Mouse (Mus musculus) spleen, adult 18-20 months (tissue): Measurements from ENCODE around the gene Abcc4.

ENCODE experiments used
- DNase-seq, 2 experiments: peaks; one replicate each; pipeline ENCODE4 v3.0.0; 2022; ENCODE audit warnings: mixed read lengths in 2 of 2

The Abcc4 gene

GRCm38 (mm10) chr14:118710945-118711344 lies 4.9 kb upstream of the Abcc4 start:
- DNase-seq, result no peak

GRCm38 (mm10) chr14:118709736-118710135 lies 3.7 kb upstream of the Abcc4 start:
- DNase-seq, result peak; percentile 16 to 33

GRCm38 (mm10) chr14:118708126-118708525 lies 2.1 kb upstream of the Abcc4 start:
- no peak for DNase-seq

- DNase-seq, result no peak
Observed at GRCm38 (mm10) chr14:118706962-118707361, 943 bp upstream of the Abcc4 start.

DNA sequence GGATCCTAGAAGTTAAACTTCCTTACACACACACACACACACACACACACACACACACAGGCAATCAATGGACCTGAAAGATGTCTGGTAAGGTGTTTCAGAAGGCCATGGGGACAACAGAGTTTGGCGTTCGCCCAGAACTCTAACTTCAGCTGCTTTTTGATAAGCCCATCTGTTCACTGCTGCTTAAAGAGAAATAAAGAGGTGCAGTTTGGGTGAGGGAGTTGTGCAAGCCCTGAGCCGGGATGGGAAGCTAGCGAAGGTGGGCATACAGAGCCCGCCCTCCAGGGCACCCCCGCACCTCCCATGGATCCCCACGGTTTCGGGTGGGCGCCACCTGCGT lies 583 bp downstream of the Abcc4 start:
- DNase-seq, result no peak

DNA sequence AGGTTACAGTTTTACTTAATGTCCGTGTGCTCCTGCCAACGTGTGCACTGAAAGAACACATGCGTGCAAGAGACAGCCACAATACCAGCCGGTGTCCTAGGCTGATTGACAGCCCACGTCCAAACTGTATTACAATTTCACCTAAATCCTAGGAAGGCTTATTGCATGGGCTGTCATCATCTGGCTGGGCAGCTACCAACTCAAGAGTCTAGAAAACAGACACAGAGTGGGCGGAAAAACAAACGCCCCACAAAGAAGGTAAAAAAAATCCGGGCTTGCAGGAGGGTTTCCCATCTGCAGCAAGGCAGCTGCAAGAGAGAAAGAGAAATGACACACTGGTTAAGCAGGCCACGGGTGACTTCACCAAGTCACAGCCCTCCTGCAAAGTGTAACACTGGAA lies 2.7 kb downstream of the Abcc4 start:
- no peak for DNase-seq

GRCm38 (mm10) chr14:118701991-118702608 lies 3.9 kb downstream of the Abcc4 start:
- DNase-seq, result peak in 1 of 2 experiments; percentile 50

DNA sequence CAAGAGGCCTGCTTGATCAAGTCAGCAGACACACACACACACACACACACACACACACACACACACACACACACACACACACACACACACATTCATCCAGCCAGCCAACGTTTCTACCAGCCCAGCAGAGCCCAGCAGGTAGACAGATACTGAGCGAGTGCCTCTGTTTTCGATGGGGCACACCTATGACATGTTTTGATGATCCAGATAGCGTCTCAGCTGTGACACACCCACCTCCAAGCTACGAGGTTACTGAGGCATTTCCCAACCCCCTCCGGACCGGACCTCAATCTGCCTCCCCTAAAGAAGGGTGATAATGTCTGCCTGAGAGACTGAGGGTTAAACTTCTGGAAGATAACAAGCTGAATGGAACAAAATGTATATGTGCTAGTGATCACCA lies 5.4 kb downstream of the Abcc4 start:
- DNase-seq, result no peak

- no peak for DNase-seq
Observed at GRCm38 (mm10) chr14:118699963-118700362, 6.1 kb downstream of the Abcc4 start.

DNA sequence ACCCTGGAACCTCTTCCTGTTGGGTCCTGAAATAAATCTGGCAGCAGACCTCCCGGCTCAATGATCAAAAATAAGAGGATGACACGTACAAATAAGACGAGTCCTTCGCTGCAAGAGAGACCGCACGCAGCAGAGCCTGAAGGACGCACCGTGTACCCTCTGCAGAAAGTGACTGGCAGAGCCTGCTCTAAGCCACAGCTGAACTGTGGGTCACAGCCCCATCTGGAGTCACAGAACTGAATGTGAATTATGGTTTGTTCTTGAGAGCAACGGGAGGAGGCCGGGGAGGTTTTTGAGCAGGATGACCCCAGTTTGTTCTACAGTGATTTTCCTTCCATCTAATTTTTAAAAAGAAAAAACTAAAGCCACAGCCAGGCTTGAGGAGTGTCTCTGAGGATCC lies 6.5 kb downstream of the Abcc4 start:
- DNase-seq, result no peak

- DNase-seq, result no peak
Observed at GRCm38 (mm10) chr14:118696556-118697289, 9.3 kb downstream of the Abcc4 start.

DNA sequence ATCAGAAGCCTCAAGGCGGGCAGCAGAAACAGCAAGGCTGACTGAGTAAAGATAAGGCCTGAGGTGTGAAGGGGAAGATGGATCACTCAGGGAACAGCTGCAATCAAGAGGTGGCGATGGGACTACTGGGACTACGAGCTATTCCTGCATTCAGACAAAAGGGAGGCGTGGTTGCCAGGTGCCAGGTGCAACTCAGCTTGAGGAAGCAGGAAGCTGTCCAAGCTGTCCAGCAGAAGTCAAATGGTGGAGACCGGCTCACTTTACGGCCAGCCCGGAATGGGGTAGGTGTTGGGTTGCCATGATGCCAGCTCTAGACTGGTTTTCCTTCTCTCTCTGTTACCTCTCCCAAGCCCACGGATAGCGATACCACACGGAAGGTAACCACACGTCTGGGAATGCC lies 10.2 kb downstream of the Abcc4 start:
- DNase-seq, result no peak

DNA sequence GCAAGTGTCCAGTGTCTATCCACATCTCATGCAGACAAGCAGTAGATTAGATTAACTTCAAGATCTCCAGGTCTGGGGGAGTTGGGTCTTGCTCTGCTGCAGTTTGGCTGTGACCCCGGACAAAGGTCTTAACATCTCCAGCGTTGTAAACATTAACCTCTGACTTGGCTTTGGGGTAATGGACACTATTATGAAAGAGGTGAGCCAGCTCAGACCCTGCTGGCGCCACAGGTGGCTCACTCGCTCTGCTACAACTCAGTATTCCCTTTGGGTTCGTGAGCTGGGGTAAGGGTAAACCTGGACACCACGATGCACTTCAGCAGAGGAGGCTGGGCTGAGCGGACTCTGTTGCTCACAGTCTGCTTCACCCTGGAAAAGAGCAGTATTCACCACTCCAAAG lies 11.7 kb downstream of the Abcc4 start:
- DNase-seq, result no peak

GRCm38 (mm10) chr14:118691910-118692309 lies 14.1 kb downstream of the Abcc4 start:
- peak in 1 of 2 experiments; percentile 32 for DNase-seq

GRCm38 (mm10) chr14:118691404-118691803 lies 14.6 kb downstream of the Abcc4 start:
- DNase-seq, result no peak

GRCm38 (mm10) chr14:118690921-118691320 lies 15.1 kb downstream of the Abcc4 start:
- DNase-seq, result no peak

- DNase-seq, result no peak
Observed at GRCm38 (mm10) chr14:118690336-118690735, 15.7 kb downstream of the Abcc4 start.

DNA sequence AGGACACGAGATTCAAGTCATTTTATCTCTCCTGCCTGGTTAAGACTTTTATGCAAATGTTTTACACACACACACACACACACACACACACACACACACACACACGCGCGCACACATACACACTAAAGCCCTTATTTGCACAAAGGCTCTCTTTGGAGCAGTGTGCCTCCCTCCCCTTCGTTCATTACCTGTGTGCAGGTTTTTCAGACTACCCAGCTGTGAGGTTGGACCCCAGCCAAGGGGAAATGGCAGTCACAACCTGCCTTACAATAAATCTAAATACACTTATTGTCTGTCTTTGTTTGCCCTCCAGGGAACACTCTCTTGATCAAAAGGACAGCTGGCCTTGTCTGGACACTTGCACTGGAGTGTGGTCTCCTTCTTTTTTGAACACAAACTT lies 17.4 kb downstream of the Abcc4 start:
- DNase-seq, result no peak

DNA sequence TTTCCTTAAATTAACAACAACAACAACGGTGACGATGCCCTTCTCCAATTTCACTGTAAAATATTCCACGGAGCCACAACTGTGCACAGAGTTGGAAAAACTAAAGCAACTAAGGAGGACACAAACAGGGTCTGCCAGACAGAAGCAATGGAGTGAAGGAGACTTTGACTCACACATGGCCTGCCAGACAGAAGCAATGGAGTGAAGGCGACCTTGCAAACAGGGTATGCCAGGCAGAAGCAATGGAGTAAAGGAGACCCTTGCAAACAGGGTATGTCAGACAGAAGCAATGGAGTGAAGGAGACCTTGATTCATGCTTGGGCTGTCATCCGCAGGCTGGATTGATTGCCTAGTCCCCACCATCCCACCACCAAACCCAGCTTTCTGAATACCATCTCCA lies 19.2 kb downstream of the Abcc4 start:
- no peak for DNase-seq

- DNase-seq, result no peak
Observed at GRCm38 (mm10) chr14:118685572-118685971, 20.4 kb downstream of the Abcc4 start.

DNA sequence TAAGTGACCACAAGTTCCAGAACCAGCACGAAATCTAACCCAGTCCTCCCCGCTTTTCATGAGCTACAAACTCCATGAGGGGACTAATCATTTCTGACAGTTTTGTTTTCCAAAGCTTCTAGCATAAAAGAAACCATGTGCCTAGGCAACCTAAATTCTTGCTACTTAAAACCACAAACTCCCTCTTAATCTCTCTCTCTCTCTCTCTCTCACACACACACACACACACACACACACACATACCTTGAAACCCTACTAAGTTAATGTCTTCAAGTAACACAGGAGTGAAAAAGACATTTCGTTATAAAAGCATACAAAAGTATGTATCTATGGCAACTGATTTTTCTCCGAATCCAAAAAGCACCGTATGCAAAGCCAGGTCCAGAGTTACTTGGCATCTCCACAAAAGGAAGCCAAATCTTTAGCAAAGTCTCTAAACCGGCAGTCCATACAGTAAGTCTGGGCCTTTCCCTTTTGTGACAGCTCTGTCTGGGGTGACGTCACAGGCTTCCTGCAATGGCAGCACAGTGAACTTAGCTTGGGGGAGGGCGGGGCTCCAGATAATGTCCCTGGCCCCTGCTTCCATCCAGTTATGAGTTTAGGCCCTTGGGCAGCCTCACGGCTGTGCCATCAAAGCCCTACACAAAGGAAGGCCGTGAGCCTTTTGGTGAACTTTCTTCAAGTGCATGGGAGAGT lies 23.5 kb downstream of the Abcc4 start:
- no peak for DNase-seq

- no peak for DNase-seq
Observed at GRCm38 (mm10) chr14:118681087-118681486, 24.9 kb downstream of the Abcc4 start.

GRCm38 (mm10) chr14:118678279-118678985 lies 27.6 kb downstream of the Abcc4 start:
- no peak for DNase-seq
